Mouse (Mus musculus) thymus, postnatal 10 days (tissue): ENCODE measurements around the gene Actr10.

Experiments used
- DNase-seq, 2 experiments: peaks; one replicate each; pipeline ENCODE4 v3.0.0; 2021; ENCODE audit warnings: low spot score in 2 of 2

The Actr10 gene

GRCm38 (mm10) chr12:70937571-70938384, at the start of gene Actr10:
Gene Actr10, plus strand, starts transcription at chr12:70937857.
- DNase-seq, result peak; percentile 94 to 95

GRCm38 (mm10) chr12:70890405-70890804, 47.3 kb upstream of the Actr10 start:
- DNase-seq, result no peak

GRCm38 (mm10) chr12:70890874-70891470, 46.7 kb upstream of the Actr10 start:
- DNase-seq, result no peak

- no peak for DNase-seq
Measured at GRCm38 (mm10) chr12:70895275-70895674, 42.4 kb upstream of the Actr10 start.

GRCm38 (mm10) chr12:70896068-70896467, 41.6 kb upstream of the Actr10 start:
- no peak for DNase-seq

GRCm38 (mm10) chr12:70897434-70897833, 40.2 kb upstream of the Actr10 start:
- DNase-seq, result peak in 1 of 2 experiments; percentile 58

GRCm38 (mm10) chr12:70898450-70898849, 39.2 kb upstream of the Actr10 start:
- DNase-seq, result no peak

GRCm38 (mm10) chr12:70904471-70904870, 33.2 kb upstream of the Actr10 start:
- no peak for DNase-seq

GRCm38 (mm10) chr12:70906867-70907266, 30.8 kb upstream of the Actr10 start:
- DNase-seq, result no peak

- DNase-seq, result no peak
Measured at GRCm38 (mm10) chr12:70907651-70908050, 30.0 kb upstream of the Actr10 start.

- DNase-seq, result no peak
Measured at GRCm38 (mm10) chr12:70908076-70908475, 29.6 kb upstream of the Actr10 start.

- DNase-seq, result peak; percentile 51 to 80
Measured at GRCm38 (mm10) chr12:70910241-70910720, 27.4 kb upstream of the Actr10 start.

- DNase-seq, result peak; percentile 48 to 84
Measured at GRCm38 (mm10) chr12:70911029-70911428, 26.6 kb upstream of the Actr10 start.

GRCm38 (mm10) chr12:70911676-70912379, 25.8 kb upstream of the Actr10 start:
- DNase-seq, result no peak

- DNase-seq, result peak; percentile 78 to 91
Measured at GRCm38 (mm10) chr12:70913429-70913828, 24.2 kb upstream of the Actr10 start.

- DNase-seq, result peak in 1 of 2 experiments; percentile 53
Measured at GRCm38 (mm10) chr12:70914387-70914786, 23.3 kb upstream of the Actr10 start.

GRCm38 (mm10) chr12:70929781-70930180, 7.9 kb upstream of the Actr10 start:
- no peak for DNase-seq

- DNase-seq, result peak; percentile 15 to 21
Measured at GRCm38 (mm10) chr12:70937150-70937549, 507 bp upstream of the Actr10 start.

- peak; percentile 61 to 64 for DNase-seq
Measured at GRCm38 (mm10) chr12:70940806-70941205, 3.1 kb downstream of the Actr10 start.

GRCm38 (mm10) chr12:70944181-70944580, 6.5 kb downstream of the Actr10 start:
- DNase-seq, result no peak

- DNase-seq, result no peak
Measured at GRCm38 (mm10) chr12:70946585-70947256, 9.1 kb downstream of the Actr10 start.

- no peak for DNase-seq
Measured at GRCm38 (mm10) chr12:70958640-70959039, 21.0 kb downstream of the Actr10 start.
